In the genomic region with DNA sequence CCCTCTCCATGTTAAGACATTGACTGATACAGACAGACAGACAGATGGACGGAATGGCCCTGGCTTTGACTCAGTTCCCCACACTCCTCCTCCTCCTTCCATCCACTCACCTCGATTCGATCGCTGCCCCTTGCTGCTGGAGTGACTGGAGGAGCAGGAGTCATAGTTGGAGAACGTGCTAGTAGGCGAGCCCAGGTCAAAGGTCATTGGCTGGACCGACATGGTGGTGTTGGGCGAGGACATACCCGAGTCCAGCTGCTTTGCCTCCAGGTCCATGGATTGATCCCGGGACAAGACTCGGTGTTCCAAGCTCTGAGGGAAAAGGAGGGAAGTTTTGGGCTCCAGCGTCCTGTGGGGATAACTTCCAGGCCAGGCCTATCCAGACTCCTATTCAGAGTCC, we compare ENCODE assay signal across 24 mouse cellular contexts. TPM values are rescaled to one million over a fixed set of nuclear protein-coding genes. Genes with fewer than 3 reads are reported as not detected.
"Had no signal": no experiment of that assay in that cellular context is flagged by ENCODE, and none has a peak within 500 bp of the region (broad histone marks: within the 10 kb centered on the region; RNA-seq: fewer than 3 reads in every experiment).

No protein-coding gene starts in this region.

- H3K4me3 ChIP-seq: layer of hippocampus, adult 2 months; limb, embryonic 10.5 days; limb, embryonic 13.5 days; liver, embryonic 12.5 days; liver, embryonic 15.5 days; lung, embryonic 15.5 days; midbrain, embryonic 10.5 days; midbrain, embryonic 13.5 days; myocyte; neural tube, embryonic 13.5 days had no signal

- DNase-seq: layer of hippocampus, adult 9-11 months; liver; lung, adult 18-20 months; lung, postnatal 10 days; lung, postnatal 36 days; thymus, adult 18-20 months; thymus, postnatal 36 days had no signal

- ATAC-seq: hindbrain, postnatal 0 days; inflammation-experienced regulatory T-cells, adult 6 months; intestine, embryonic 16.5 days; liver, embryonic 12.5 days; midbrain, embryonic 13.5 days; midbrain, embryonic 16.5 days had no signal

- H3K9me3 ChIP-seq: limb, embryonic 10.5 days; limb, embryonic 13.5 days; liver, embryonic 12.5 days; liver, embryonic 15.5 days; lung, embryonic 15.5 days; megakaryocyte, embryonic 14.5 days; midbrain, embryonic 10.5 days; midbrain, embryonic 13.5 days; neural tube, embryonic 13.5 days had no signal

- H3K4me2 ChIP-seq: limb, embryonic 13.5 days; liver, embryonic 12.5 days; liver, embryonic 15.5 days; lung, embryonic 15.5 days; midbrain, embryonic 13.5 days; neural tube, embryonic 13.5 days had no signal

- H3K9ac ChIP-seq: limb, embryonic 13.5 days; liver, embryonic 12.5 days; liver, embryonic 15.5 days; lung, embryonic 15.5 days; midbrain, embryonic 13.5 days; neural tube, embryonic 13.5 days had no signal

- H3K36me3 ChIP-seq: limb, embryonic 10.5 days; limb, embryonic 13.5 days; liver, embryonic 12.5 days; liver, embryonic 15.5 days; lung, embryonic 15.5 days; midbrain, embryonic 10.5 days; midbrain, embryonic 13.5 days; neural tube, embryonic 13.5 days had no signal

- H3K27ac ChIP-seq: hindbrain, postnatal 0 days; layer of hippocampus, adult 2 months; limb, embryonic 10.5 days; limb, embryonic 13.5 days; liver, embryonic 12.5 days; liver, embryonic 15.5 days; lung, embryonic 15.5 days; midbrain, embryonic 10.5 days; midbrain, embryonic 13.5 days; neural tube, embryonic 13.5 days; stomach, postnatal 0 days had no signal

RNA-seq across cellular contexts. Expression of a gene that starts 23.3 kb away (rescaled TPM):
- polyA plus RNA-seq: hindbrain, postnatal 0 days; inflammation-experienced regulatory T-cells, adult 6 months; kidney, embryonic 14.5 days; limb, embryonic 10.5 days; limb, embryonic 13.5 days; liver, embryonic 15.5 days; midbrain, embryonic 16.5 days; myocyte had no signal
